Mouse (Mus musculus) bone marrow, adult 2 months (tissue): ENCODE data around the gene Dclk1.

Experiments
- CTCF ChIP-seq: fragments of 200-500 bp; IDR thresholded peaks from 2 replicates; pipeline ENCODE4 v1.5.1; 2011; ENCODE audit warnings: low read length, control low read depth; ENCODE audit not compliant: control insufficient read depth, insufficient read depth
- POLR2A ChIP-seq: fragments of 200-500 bp; IDR thresholded peaks from 2 replicates; pipeline ENCODE4 v1.6.1; 2011; ENCODE audit warnings: low read depth, mild to moderate bottlenecking, control low read depth, low read length, borderline replicate concordance; ENCODE audit not compliant: control insufficient read depth

- no peak for TF ChIP-seq POLR2A
- no peak for TF ChIP-seq CTCF
Measured at GRCm38 (mm10) chr3:55476694-55477093, 234.5 kb downstream of the Dclk1 start.
